In genomic region chr3:79559021-79559772, GRCm38 (mm10) we compare ENCODE assay signal across 8 mouse cellular contexts. TPM values are rescaled to one million over a fixed set of nuclear protein-coding genes. Genes with fewer than 3 reads are reported as not detected.
DNase-seq lines count a peak whose midpoint lies in the region; ATAC-seq lines count a peak whose summit lies in the region.

No protein-coding gene starts in this region.

- DNase-seq in cerebellum, adult 11-12 months, result peak; percentile 38
- no peak for DNase-seq in cerebellum, adult 11 months
- no peak for DNase-seq in liver
- DNase-seq in heart, postnatal 14 days, result peak; percentile 33 to 40
- DNase-seq in left cerebral cortex, postnatal 25 days (ENCODE audit: low spot score in 2 of 2), result peak; percentile 49 to 73
- DNase-seq in right cerebral cortex, postnatal 14 days, result peak; percentile 67

- no peaks in the 10 kb centered on the region for H3K9me3 ChIP-seq in liver, embryonic 16.5 days (replicated peaks; ENCODE audit: control insufficient read depth, low read length)

- intact Hi-C loops in heart, postnatal 14 days (cut with DNase I), result no loop called here
- intact Hi-C loops in left cerebral cortex, postnatal 25 days (cut with DNase I), result no loop called here

- H3K9ac ChIP-seq in liver, embryonic 16.5 days (ENCODE audit: low read depth, low read length), result no peak overlapping the region

- no peak for ATAC-seq in liver, embryonic 16.5 days (ENCODE audit: low read depth)
- no peak for ATAC-seq in inflammation-experienced regulatory T-cells, adult 6 months

- WGBS in liver, embryonic 16.5 days (ENCODE audit: insufficient replicate concordance), result 71% methylated on average over 9 of the region's 9 CpGs

- H3K36me3 ChIP-seq in liver, embryonic 16.5 days (ENCODE audit: control insufficient read depth, insufficient read depth), result no peaks in the 10 kb centered on the region

- H3K4me1 ChIP-seq in liver, embryonic 16.5 days (ENCODE audit: control insufficient read depth, low read depth, low read length), result peaks cover 5% of the 10 kb centered on the region; the same call in 1 of the 2 replicates

- peak overlapping the region; percentile 37; the same call in 1 of the 2 replicates for H3K27ac ChIP-seq in liver, embryonic 16.5 days (ENCODE audit: low read length)

- H3K4me2 ChIP-seq in liver, embryonic 16.5 days (ENCODE audit: low read depth, low read length), result no peak overlapping the region

- H3K27me3 ChIP-seq in liver, embryonic 16.5 days (ENCODE audit: control insufficient read depth, insufficient read depth, low read depth, low read length), result no peaks in the 10 kb centered on the region

- H3K4me3 ChIP-seq in liver, embryonic 16.5 days (ENCODE audit: low read depth, low read length), result no peak overlapping the region

RNA-seq across cellular contexts. Expression of gene Fnip2, which starts 8.4 kb away (rescaled TPM):
- polyA plus RNA-seq in liver, embryonic 16.5 days (2015; fragmentation: Nextera tagmentation; extraction: Ambion mirVana), result 3.2 and 3.5 TPM in 2 replicates
- total RNA-seq in heart, postnatal 14 days (2021), result 10 to 100 TPM; 13.9 to 15.9 TPM
- 10 to 100 TPM; 15.9 to 19.8 TPM for total RNA-seq in left cerebral cortex, postnatal 25 days (2021)
- under 1 TPM; 0.13 to 0.40 (median 0.29) TPM for polyA plus RNA-seq in inflammation-experienced regulatory T-cells, adult 6 months (2017; shearing (Covaris generic))

RNA-seq across cellular contexts. Expression of gene Ppid, which starts 31.9 kb away (rescaled TPM):
- polyA plus RNA-seq in liver, embryonic 16.5 days (2015; fragmentation: Nextera tagmentation; extraction: Ambion mirVana), result 67.7 and 82.3 TPM in 2 replicates
- 10 to 100 TPM; 35.2 to 39.8 TPM for total RNA-seq in heart, postnatal 14 days (2021)
- 10 to 100 TPM; 66.5 to 72.3 TPM for total RNA-seq in left cerebral cortex, postnatal 25 days (2021)
- polyA plus RNA-seq in inflammation-experienced regulatory T-cells, adult 6 months (2017; shearing (Covaris generic)), result 100 to 1,000 TPM; 118 to 138 (median 118) TPM

Comparison
In these comparisons a context has a peak if more than half of its experiments do, and no peak if none do; other contexts are left out.
1. DNase-seq: peak in cerebellum, adult 11-12 months (single experiment), heart, postnatal 14 days (2 of 2), left cerebral cortex, postnatal 25 days (2 of 2) and right cerebral cortex, postnatal 14 days (single experiment); none in cerebellum, adult 11 months (single experiment) and liver (single experiment).